Mouse (Mus musculus) cerebellum, adult 18-20 months (tissue): ENCODE data around the gene Il4.

ENCODE experiments used
- DNase-seq, 2 experiments: peaks; one replicate each; pipeline ENCODE4 v3.0.0; 2021

Il4 gene

GRCm38 (mm10) chr11:53623573-53623972 is 5.1 kb upstream of the Il4 start:
- no peak for DNase-seq

GRCm38 (mm10) chr11:53622440-53622806 is 4.0 kb upstream of the Il4 start:
- DNase-seq, result no peak

- no peak for DNase-seq
These were observed 3.3 kb upstream of the Il4 start for GRCm38 (mm10) chr11:53621582-53622439.

- no peak for DNase-seq
These were observed 1.6 kb upstream of the Il4 start for GRCm38 (mm10) chr11:53620094-53620493.

- no peak for DNase-seq
These were observed 959 bp upstream of the Il4 start for GRCm38 (mm10) chr11:53619428-53619827.

- DNase-seq, result no peak
These were observed 833 bp downstream of the Il4 start for GRCm38 (mm10) chr11:53617562-53618109.

- DNase-seq, result no peak
These were observed 1.5 kb downstream of the Il4 start for GRCm38 (mm10) chr11:53616748-53617558.

- no peak for DNase-seq
These were observed 2.9 kb downstream of the Il4 start for GRCm38 (mm10) chr11:53615575-53615974.

- DNase-seq, result no peak
These were observed 3.3 kb downstream of the Il4 start for GRCm38 (mm10) chr11:53615172-53615571.

- DNase-seq, result no peak
These were observed 8.8 kb downstream of the Il4 start for GRCm38 (mm10) chr11:53609672-53610071.

- no peak for DNase-seq
These were observed 9.2 kb downstream of the Il4 start for GRCm38 (mm10) chr11:53609231-53609630.

- no peak for DNase-seq
These were observed 12.9 kb downstream of the Il4 start for GRCm38 (mm10) chr11:53605609-53606008.

GRCm38 (mm10) chr11:53604983-53605382 is 13.5 kb downstream of the Il4 start:
- DNase-seq, result no peak

GRCm38 (mm10) chr11:53591116-53591515 is 27.4 kb downstream of the Il4 start:
- DNase-seq, result no peak

- peak; percentile 8 to 45 for DNase-seq
These were observed 28.1 kb downstream of the Il4 start for GRCm38 (mm10) chr11:53590368-53590768.

GRCm38 (mm10) chr11:53588279-53588678 is 30.2 kb downstream of the Il4 start:
- DNase-seq, result no peak

GRCm38 (mm10) chr11:53585510-53585909 is 33.0 kb downstream of the Il4 start:
- DNase-seq, result no peak

- peak in 1 of 2 experiments; percentile 31 for DNase-seq
These were observed 33.6 kb downstream of the Il4 start for GRCm38 (mm10) chr11:53584849-53585248.

GRCm38 (mm10) chr11:53583151-53583550 is 35.3 kb downstream of the Il4 start:
- DNase-seq, result no peak

- DNase-seq, result no peak
These were observed 37.9 kb downstream of the Il4 start for GRCm38 (mm10) chr11:53580562-53580961.

GRCm38 (mm10) chr11:53567224-53568014 is 51.0 kb downstream of the Il4 start, which contains the start of gene Kif3a:
TSS of gene Kif3a (plus strand) at chr11:53567379.
- peak; percentile 95 to 98 for DNase-seq

GRCm38 (mm10) chr11:53566646-53567045 is 51.8 kb downstream of the Il4 start:
- DNase-seq, result no peak

- no peak for DNase-seq
These were observed 56.5 kb downstream of the Il4 start for GRCm38 (mm10) chr11:53561986-53562385.
